Mouse (Mus musculus) frontal cortex, postnatal 14 days (tissue): Measurements from ENCODE around the gene Sh3bgr.

Experiments
- DNase-seq, 2 experiments: peaks; one replicate each; pipeline ENCODE4 v3.0.0; 2022; ENCODE audit warnings: low spot score in 2 of 2

The Sh3bgr gene

GRCm38 (mm10) chr16:96199913-96200701 lies at the start of gene Sh3bgr:
Gene Sh3bgr, plus strand, starts transcription at chr16:96200450.
- no peak for DNase-seq

- DNase-seq, result no peak
Observed at GRCm38 (mm10) chr16:96150995-96151394, 49.3 kb upstream of the Sh3bgr start.

- peak in 1 of 2 experiments; percentile 43 for DNase-seq
Observed at GRCm38 (mm10) chr16:96151551-96151950, 48.7 kb upstream of the Sh3bgr start.

- no peak for DNase-seq
Observed at GRCm38 (mm10) chr16:96154476-96154875, 45.8 kb upstream of the Sh3bgr start.

GRCm38 (mm10) chr16:96156019-96156418 lies 44.2 kb upstream of the Sh3bgr start:
- DNase-seq, result peak; percentile 47 to 61

GRCm38 (mm10) chr16:96157171-96157570 lies 43.1 kb upstream of the Sh3bgr start:
- DNase-seq, result peak; percentile 42 to 59

GRCm38 (mm10) chr16:96158511-96159080 lies 41.7 kb upstream of the Sh3bgr start:
- DNase-seq, result no peak

GRCm38 (mm10) chr16:96159091-96159731 lies 41.0 kb upstream of the Sh3bgr start:
- peak; percentile 25 to 36 for DNase-seq

GRCm38 (mm10) chr16:96159794-96160346 lies 40.4 kb upstream of the Sh3bgr start:
- no peak for DNase-seq

GRCm38 (mm10) chr16:96160927-96161326 lies 39.3 kb upstream of the Sh3bgr start:
- no peak for DNase-seq

- no peak for DNase-seq
Observed at GRCm38 (mm10) chr16:96161336-96161735, 38.9 kb upstream of the Sh3bgr start.

GRCm38 (mm10) chr16:96165723-96166264 lies 34.5 kb upstream of the Sh3bgr start:
- DNase-seq, result no peak

- DNase-seq, result no peak
Observed at GRCm38 (mm10) chr16:96168837-96169236, 31.4 kb upstream of the Sh3bgr start.

- no peak for DNase-seq
Observed at GRCm38 (mm10) chr16:96173648-96174047, 26.6 kb upstream of the Sh3bgr start.

- no peak for DNase-seq
Observed at GRCm38 (mm10) chr16:96175399-96175798, 24.9 kb upstream of the Sh3bgr start.

- no peak for DNase-seq
Observed at GRCm38 (mm10) chr16:96179156-96179555, 21.1 kb upstream of the Sh3bgr start.

GRCm38 (mm10) chr16:96187619-96188018 lies 12.6 kb upstream of the Sh3bgr start:
- no peak for DNase-seq

- DNase-seq, result peak; percentile 97 to 99
Observed at GRCm38 (mm10) chr16:96191531-96192506, 8.4 kb upstream of the Sh3bgr start, which contains the start of gene Lca5l. Gene Lca5l, minus strand, starts transcription at chr16:96192271.

- DNase-seq, result no peak
Observed at GRCm38 (mm10) chr16:96200702-96201028, 415 bp downstream of the Sh3bgr start.

GRCm38 (mm10) chr16:96201485-96202232 lies 1.4 kb downstream of the Sh3bgr start:
- DNase-seq, result no peak
